Mouse (Mus musculus): ENCODE results near the gene Trim45. TPM values are rescaled to one million over a fixed set of nuclear protein-coding genes. Genes with fewer than 3 reads are reported as not detected.

Gene Trim45
- 6.1 and 8.0 TPM in 2 replicates for polyA plus RNA-seq (2016; fragmentation: Nextera tagmentation; extraction: Ambion mirVana)

- Histone ChIP-seq H3K9ac (replicated peaks) (peak within 1 kb of the TSS; percentile 65), H3K4me1 (peaks cover 34% of the 10 kb centered on the region), H3K27ac (replicated peaks) (peak within 1 kb of the TSS; percentile 67), H3K36me3 (no peaks in the 10 kb centered on the region; the same call in 1 of the 2 replicates), H3K4me2 (replicated peaks) (peak within 1 kb of the TSS; percentile 62), H3K27me3 (no peaks in the 10 kb centered on the region), H3K4me3 (peak within 1 kb of the TSS; percentile 52), H3K9me3 (no peaks in the 10 kb centered on the region)
- WGBS, result under 1% methylated on average over 39 of the region's 39 CpGs
- peak; percentile 98 for ATAC-seq (ENCODE audit: low FRiP score, low read depth)
Measured at GRCm38 (mm10) chr3:100921825-100922505, at the start of gene Trim45. Gene Trim45, plus strand, starts transcription at chr3:100922202.

- Histone ChIP-seq H3K4me2 (replicated peaks) (no peak overlapping the region), H3K9ac (replicated peaks) (no peak overlapping the region), H3K27ac (replicated peaks) (no peak overlapping the region), H3K27me3 (no peaks in the 10 kb centered on the region), H3K9me3 (no peaks in the 10 kb centered on the region), H3K4me3 (no peak overlapping the region), H3K36me3 (no peaks in the 10 kb centered on the region), H3K4me1 (no peaks in the 10 kb centered on the region)
- no peak for ATAC-seq (ENCODE audit: low FRiP score, low read depth)
- 95% methylated on average over 4 of the region's 4 CpGs for WGBS
Measured at GRCm38 (mm10) chr3:100877057-100877456, 44.9 kb upstream of the Trim45 start.

GRCm38 (mm10) chr3:100881403-100881802, 40.6 kb upstream of the Trim45 start:
- no peaks in the 10 kb centered on the region for H3K4me1 ChIP-seq
- H3K27me3 ChIP-seq, result no peaks in the 10 kb centered on the region
- no peak overlapping the region for H3K4me2 ChIP-seq (replicated peaks)
- 82% methylated on average over 6 of the region's 6 CpGs for WGBS
- no peaks in the 10 kb centered on the region for H3K36me3 ChIP-seq
- ATAC-seq (ENCODE audit: low FRiP score, low read depth), result no peak
- no peak overlapping the region for H3K9ac ChIP-seq (replicated peaks)
- no peak overlapping the region for H3K4me3 ChIP-seq
- H3K27ac ChIP-seq (replicated peaks), result no peak overlapping the region
- no peaks in the 10 kb centered on the region for H3K9me3 ChIP-seq

GRCm38 (mm10) chr3:100881843-100882634, 40.0 kb upstream of the Trim45 start:
- WGBS, result 88% methylated on average over 9 of the region's 9 CpGs
- no peak overlapping the region for H3K4me2 ChIP-seq (replicated peaks)
- H3K9me3 ChIP-seq, result 0 out of 2 replicates have a peak, but pooled peaks cover 5% of the 10 kb centered on the region
- H3K4me3 ChIP-seq, result no peak overlapping the region
- H3K9ac ChIP-seq (replicated peaks), result no peak overlapping the region
- H3K27me3 ChIP-seq, result no peaks in the 10 kb centered on the region
- no peak for ATAC-seq (ENCODE audit: low FRiP score, low read depth)
- H3K36me3 ChIP-seq, result no peaks in the 10 kb centered on the region
- no peak overlapping the region for H3K27ac ChIP-seq (replicated peaks)
- H3K4me1 ChIP-seq, result no peaks in the 10 kb centered on the region

- WGBS, result 96% methylated on average over 1 of the region's 1 CpGs
Measured at GRCm38 (mm10) chr3:100889234-100889633, 32.8 kb upstream of the Trim45 start.

GRCm38 (mm10) chr3:100890406-100890805, 31.6 kb upstream of the Trim45 start:
- H3K4me2 ChIP-seq (replicated peaks), result no peak overlapping the region
- no peak overlapping the region for H3K4me3 ChIP-seq
- H3K9ac ChIP-seq (replicated peaks), result no peak overlapping the region
- 0 out of 2 replicates have a peak, but pooled peaks cover 5% of the 10 kb centered on the region for H3K9me3 ChIP-seq
- no peaks in the 10 kb centered on the region for H3K27me3 ChIP-seq
- no peaks in the 10 kb centered on the region for H3K36me3 ChIP-seq
- ATAC-seq (ENCODE audit: low FRiP score, low read depth), result no peak
- 90% methylated on average over 3 of the region's 3 CpGs for WGBS
- H3K4me1 ChIP-seq, result no peaks in the 10 kb centered on the region
- no peak overlapping the region for H3K27ac ChIP-seq (replicated peaks)

More at GRCm38 (mm10) chr3:100889234-100889633, 32.8 kb upstream of the Trim45 start:
- no peaks in the 10 kb centered on the region for H3K36me3 ChIP-seq
- H3K27ac ChIP-seq (replicated peaks), result no peak overlapping the region
- H3K9me3 ChIP-seq, result 0 out of 2 replicates have a peak, but pooled peaks cover 5% of the 10 kb centered on the region
- no peaks in the 10 kb centered on the region for H3K27me3 ChIP-seq
- no peak overlapping the region for H3K9ac ChIP-seq (replicated peaks)
- H3K4me3 ChIP-seq, result no peak overlapping the region
- no peak for ATAC-seq (ENCODE audit: low FRiP score, low read depth)
- H3K4me1 ChIP-seq, result no peaks in the 10 kb centered on the region
- H3K4me2 ChIP-seq (replicated peaks), result no peak overlapping the region

GRCm38 (mm10) chr3:100892383-100893335, 29.3 kb upstream of the Trim45 start:
- ATAC-seq (ENCODE audit: low FRiP score, low read depth), result no peak

GRCm38 (mm10) chr3:100895500-100895899, 26.5 kb upstream of the Trim45 start:
- Histone ChIP-seq H3K4me1 (no peaks in the 10 kb centered on the region), H3K4me3 (no peak overlapping the region), H3K27me3 (no peaks in the 10 kb centered on the region), H3K27ac (replicated peaks) (no peak overlapping the region), H3K9ac (replicated peaks) (no peak overlapping the region), H3K9me3 (no peaks in the 10 kb centered on the region), H3K36me3 (no peaks in the 10 kb centered on the region), H3K4me2 (replicated peaks) (no peak overlapping the region)
- ATAC-seq (ENCODE audit: low FRiP score, low read depth), result no peak
- WGBS, result 74% methylated on average over 6 of the region's 6 CpGs

More at GRCm38 (mm10) chr3:100892383-100893335, 29.3 kb upstream of the Trim45 start:
- Histone ChIP-seq H3K36me3 (no peaks in the 10 kb centered on the region), H3K4me1 (no peaks in the 10 kb centered on the region), H3K4me2 (replicated peaks) (no peak overlapping the region), H3K27me3 (no peaks in the 10 kb centered on the region), H3K27ac (replicated peaks) (no peak overlapping the region), H3K4me3 (no peak overlapping the region), H3K9ac (replicated peaks) (no peak overlapping the region), H3K9me3 (no peaks in the 10 kb centered on the region)
- 68% methylated on average over 11 of the region's 11 CpGs for WGBS

GRCm38 (mm10) chr3:100906128-100906527, 15.9 kb upstream of the Trim45 start:
- H3K4me3 ChIP-seq, result no peak overlapping the region
- no peak overlapping the region for H3K27ac ChIP-seq (replicated peaks)
- no peaks in the 10 kb centered on the region for H3K36me3 ChIP-seq
- H3K4me1 ChIP-seq, result no peaks in the 10 kb centered on the region
- H3K27me3 ChIP-seq, result no peaks in the 10 kb centered on the region; the same call in 1 of the 2 replicates
- H3K4me2 ChIP-seq (replicated peaks), result no peak overlapping the region
- H3K9ac ChIP-seq (replicated peaks), result no peak overlapping the region
- WGBS, result 82% methylated on average over 6 of the region's 6 CpGs
- no peaks in the 10 kb centered on the region for H3K9me3 ChIP-seq
- no peak for ATAC-seq (ENCODE audit: low FRiP score, low read depth)

GRCm38 (mm10) chr3:100906916-100907315, 15.1 kb upstream of the Trim45 start:
- no peak overlapping the region for H3K4me2 ChIP-seq (replicated peaks)
- no peak overlapping the region for H3K4me3 ChIP-seq
- H3K36me3 ChIP-seq, result no peaks in the 10 kb centered on the region
- no peaks in the 10 kb centered on the region; the same call in 1 of the 2 replicates for H3K27me3 ChIP-seq
- no peaks in the 10 kb centered on the region for H3K9me3 ChIP-seq
- no peak for ATAC-seq (ENCODE audit: low FRiP score, low read depth)
- no peaks in the 10 kb centered on the region for H3K4me1 ChIP-seq
- no peak overlapping the region for H3K27ac ChIP-seq (replicated peaks)
- 32% methylated on average over 3 of the region's 3 CpGs for WGBS
- H3K9ac ChIP-seq (replicated peaks), result no peak overlapping the region

GRCm38 (mm10) chr3:100908594-100908993, 13.4 kb upstream of the Trim45 start:
- H3K9ac ChIP-seq (replicated peaks), result no peak overlapping the region
- ATAC-seq (ENCODE audit: low FRiP score, low read depth), result no peak
- H3K27me3 ChIP-seq, result no peaks in the 10 kb centered on the region; the same call in 1 of the 2 replicates
- H3K27ac ChIP-seq (replicated peaks), result no peak overlapping the region
- H3K4me2 ChIP-seq (replicated peaks), result no peak overlapping the region
- H3K36me3 ChIP-seq, result no peaks in the 10 kb centered on the region
- no peak overlapping the region for H3K4me3 ChIP-seq
- WGBS, result 81% methylated on average over 6 of the region's 6 CpGs
- no peaks in the 10 kb centered on the region for H3K4me1 ChIP-seq
- H3K9me3 ChIP-seq, result no peaks in the 10 kb centered on the region

All from midbrain, embryonic 12.5 days (tissue).